Mouse (Mus musculus): ENCODE data around the gene Gm13278. TPM values are rescaled to one million over a fixed set of nuclear protein-coding genes. Genes with fewer than 3 reads are reported as not detected.

Gene Gm13278
- not detected for polyA plus RNA-seq (2014; fragmentation: Illumina TruSeq; extraction: RNeasy Lipid Tissue Mini Kit (QIAGEN cat#74804); ENCODE audit: low read depth, low replicate concordance)

DNA sequence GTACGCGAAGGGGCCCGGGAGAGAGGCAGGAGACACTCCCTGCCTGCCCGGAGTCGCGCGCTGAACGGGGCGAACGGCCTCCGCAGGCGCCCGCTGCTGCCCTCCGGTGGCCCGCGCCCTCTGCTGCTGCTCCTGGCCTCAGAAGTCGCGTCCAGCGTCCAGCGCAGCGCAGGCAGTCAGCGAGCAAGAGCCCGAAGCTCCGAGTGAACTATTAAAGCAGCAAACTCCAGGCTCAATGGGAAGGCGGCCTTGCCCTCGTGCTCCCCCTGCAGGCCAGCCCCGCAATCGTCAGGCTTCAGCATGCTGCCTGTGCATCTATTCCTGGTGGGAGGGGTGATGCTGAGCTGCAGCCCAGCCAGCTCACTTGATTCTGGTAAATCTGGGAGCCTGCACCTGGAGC is at the start of gene Gm13278:
Gene Gm13278, plus strand, starts transcription at position 301 of the 400 bp plus-strand sequence.

GRCm38 (mm10) chr4:88754818-88755340 is 36.5 kb upstream of the Gm13278 start, which contains the start of gene Gm13271:
TSS of gene Gm13271 (plus strand) at chr4:88754868.

GRCm38 (mm10) chr4:88759610-88760268 is 31.6 kb upstream of the Gm13278 start, which contains the start of gene Gm13283:
TSS of gene Gm13283 (plus strand) at chr4:88760119.

GRCm38 (mm10) chr4:88773534-88773933 is 17.8 kb upstream of the Gm13278 start, which contains the start of gene Gm13290:
TSS of gene Gm13290 (plus strand) at chr4:88773834.

DNA sequence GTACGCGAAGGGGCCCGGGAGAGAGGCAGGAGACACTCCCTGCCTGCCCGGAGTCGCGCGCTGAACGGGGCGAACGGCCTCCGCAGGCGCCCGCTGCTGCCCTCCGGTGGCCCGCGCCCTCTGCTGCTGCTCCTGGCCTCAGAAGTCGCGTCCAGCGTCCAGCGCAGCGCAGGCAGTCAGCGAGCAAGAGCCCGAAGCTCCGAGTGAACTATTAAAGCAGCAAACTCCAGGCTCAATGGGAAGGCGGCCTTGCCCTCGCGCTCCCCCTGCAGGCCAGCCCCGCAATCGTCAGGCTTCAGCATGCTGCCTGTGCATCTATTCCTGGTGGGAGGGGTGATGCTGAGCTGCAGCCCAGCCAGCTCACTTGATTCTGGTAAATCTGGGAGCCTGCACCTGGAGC is 14.7 kb upstream of the Gm13278 start, which contains the start of gene Gm13289:
Gene Gm13289, plus strand, starts transcription at position 301 of the 400 bp plus-strand sequence.

DNA sequence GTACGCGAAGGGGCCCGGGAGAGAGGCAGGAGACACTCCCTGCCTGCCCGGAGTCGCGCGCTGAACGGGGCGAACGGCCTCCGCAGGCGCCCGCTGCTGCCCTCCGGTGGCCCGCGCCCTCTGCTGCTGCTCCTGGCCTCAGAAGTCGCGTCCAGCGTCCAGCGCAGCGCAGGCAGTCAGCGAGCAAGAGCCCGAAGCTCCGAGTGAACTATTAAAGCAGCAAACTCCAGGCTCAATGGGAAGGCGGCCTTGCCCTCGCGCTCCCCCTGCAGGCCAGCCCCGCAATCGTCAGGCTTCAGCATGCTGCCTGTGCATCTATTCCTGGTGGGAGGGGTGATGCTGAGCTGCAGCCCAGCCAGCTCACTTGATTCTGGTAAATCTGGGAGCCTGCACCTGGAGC is 11.8 kb upstream of the Gm13278 start, which contains the start of gene Gm13272:
Gene Gm13272, plus strand, starts transcription at position 301 of the 400 bp plus-strand sequence.

GRCm38 (mm10) chr4:88781831-88782230 is 9.5 kb upstream of the Gm13278 start, which contains the start of gene Ifnz:
TSS of gene Ifnz (plus strand) at chr4:88782131.

DNA sequence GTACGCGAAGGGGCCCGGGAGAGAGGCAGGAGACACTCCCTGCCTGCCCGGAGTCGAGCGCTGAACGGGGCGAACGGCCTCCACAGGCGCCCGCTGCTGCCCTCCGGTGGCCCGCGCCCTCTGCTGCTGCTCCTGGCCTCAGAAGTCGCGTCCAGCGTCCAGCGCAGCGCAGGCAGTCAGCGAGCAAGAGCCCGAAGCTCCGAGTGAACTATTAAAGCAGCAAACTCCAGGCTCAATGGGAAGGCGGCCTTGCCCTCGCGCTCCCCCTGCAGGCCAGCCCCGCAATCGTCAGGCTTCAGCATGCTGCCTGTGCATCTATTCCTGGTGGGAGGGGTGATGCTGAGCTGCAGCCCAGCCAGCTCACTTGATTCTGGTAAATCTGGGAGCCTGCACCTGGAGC is 5.9 kb upstream of the Gm13278 start, which contains the start of gene Gm13276:
Gene Gm13276, plus strand, starts transcription at position 301 of the 400 bp plus-strand sequence.

GRCm38 (mm10) chr4:88788402-88788801 is 2.9 kb upstream of the Gm13278 start, which contains the start of gene Gm13277:
TSS of gene Gm13277 (plus strand) at chr4:88788632.

DNA sequence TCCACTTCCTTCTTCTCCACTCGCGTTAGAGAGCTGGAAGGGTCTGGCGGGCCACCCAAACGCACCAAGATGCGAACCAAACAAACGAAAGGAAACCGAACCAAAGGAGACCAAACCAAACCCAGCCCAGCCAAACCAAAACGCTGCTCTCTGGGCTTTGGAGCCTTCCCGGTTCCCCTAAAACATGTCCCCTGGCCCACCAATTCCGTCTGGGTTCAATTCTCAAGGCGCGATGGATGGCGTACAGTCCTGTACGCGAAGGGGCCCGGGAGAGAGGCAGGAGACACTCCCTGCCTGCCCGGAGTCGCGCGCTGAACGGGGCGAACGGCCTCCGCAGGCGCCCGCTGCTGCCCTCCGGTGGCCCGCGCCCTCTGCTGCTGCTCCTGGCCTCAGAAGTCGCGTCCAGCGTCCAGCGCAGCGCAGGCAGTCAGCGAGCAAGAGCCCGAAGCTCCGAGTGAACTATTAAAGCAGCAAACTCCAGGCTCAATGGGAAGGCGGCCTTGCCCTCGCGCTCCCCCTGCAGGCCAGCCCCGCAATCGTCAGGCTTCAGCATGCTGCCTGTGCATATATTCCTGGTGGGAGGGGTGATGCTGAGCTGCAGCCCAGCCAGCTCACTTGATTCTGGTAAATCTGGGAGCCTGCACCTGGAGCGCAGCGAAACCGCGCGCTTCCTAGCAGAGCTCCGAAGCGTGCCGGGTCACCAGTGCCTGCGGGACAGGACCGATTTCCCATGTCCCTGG is 2.8 kb downstream of the Gm13278 start, which contains the start of gene Gm13275:
Gene Gm13275, plus strand, starts transcription at position 552 of the 740 bp plus-strand sequence.

DNA sequence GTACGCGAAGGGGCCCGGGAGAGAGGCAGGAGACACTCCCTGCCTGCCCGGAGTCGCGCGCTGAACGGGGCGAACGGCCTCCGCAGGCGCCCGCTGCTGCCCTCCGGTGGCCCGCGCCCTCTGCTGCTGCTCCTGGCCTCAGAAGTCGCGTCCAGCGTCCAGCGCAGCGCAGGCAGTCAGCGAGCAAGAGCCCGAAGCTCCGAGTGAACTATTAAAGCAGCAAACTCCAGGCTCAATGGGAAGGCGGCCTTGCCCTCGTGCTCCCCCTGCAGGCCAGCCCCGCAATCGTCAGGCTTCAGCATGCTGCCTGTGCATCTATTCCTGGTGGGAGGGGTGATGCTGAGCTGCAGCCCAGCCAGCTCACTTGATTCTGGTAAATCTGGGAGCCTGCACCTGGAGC is 5.7 kb downstream of the Gm13278 start, which contains the start of gene Gm13279:
Gene Gm13279, plus strand, starts transcription at position 301 of the 400 bp plus-strand sequence.

GRCm38 (mm10) chr4:88799365-88799764 is 8.0 kb downstream of the Gm13278 start, which contains the start of gene Gm13285:
TSS of gene Gm13285 (plus strand) at chr4:88799665.

DNA sequence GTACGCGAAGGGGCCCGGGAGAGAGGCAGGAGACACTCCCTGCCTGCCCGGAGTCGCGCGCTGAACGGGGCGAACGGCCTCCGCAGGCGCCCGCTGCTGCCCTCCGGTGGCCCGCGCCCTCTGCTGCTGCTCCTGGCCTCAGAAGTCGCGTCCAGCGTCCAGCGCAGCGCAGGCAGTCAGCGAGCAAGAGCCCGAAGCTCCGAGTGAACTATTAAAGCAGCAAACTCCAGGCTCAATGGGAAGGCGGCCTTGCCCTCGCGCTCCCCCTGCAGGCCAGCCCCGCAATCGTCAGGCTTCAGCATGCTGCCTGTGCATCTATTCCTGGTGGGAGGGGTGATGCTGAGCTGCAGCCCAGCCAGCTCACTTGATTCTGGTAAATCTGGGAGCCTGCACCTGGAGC is 11.6 kb downstream of the Gm13278 start, which contains the start of gene Gm13287:
Gene Gm13287, plus strand, starts transcription at position 301 of the 400 bp plus-strand sequence.

GRCm38 (mm10) chr4:88805231-88805630 is 13.9 kb downstream of the Gm13278 start, which contains the start of gene Gm13288:
TSS of gene Gm13288 (plus strand) at chr4:88805531.

GRCm38 (mm10) chr4:88815928-88816327 is 24.6 kb downstream of the Gm13278 start, which contains the start of gene Ifna7:
TSS of gene Ifna7 (plus strand) at chr4:88816228.

GRCm38 (mm10) chr4:88819659-88820058 is 28.3 kb downstream of the Gm13278 start, which contains the start of gene Ifna11:
TSS of gene Ifna11 (plus strand) at chr4:88819959.

DNA sequence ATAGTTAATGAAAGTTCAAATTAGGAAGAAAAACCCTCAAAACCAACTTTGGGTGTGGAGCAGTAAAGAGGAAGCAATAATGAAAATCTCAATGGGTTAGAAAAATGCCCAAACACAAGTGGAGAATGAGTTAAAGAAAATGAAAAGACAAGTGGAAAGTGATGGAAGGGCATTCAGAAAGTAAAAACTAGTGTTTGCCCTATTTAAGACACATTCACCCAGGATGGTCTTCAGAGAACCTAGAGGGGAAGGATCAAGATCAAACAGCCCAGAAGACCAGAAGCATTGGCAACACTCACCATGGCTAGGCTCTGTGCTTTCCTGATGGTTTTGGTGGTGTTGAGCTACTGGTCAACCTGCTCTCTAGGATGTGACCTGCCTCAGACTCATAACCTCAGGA is 35.8 kb downstream of the Gm13278 start, which contains the start of gene Ifna6:
Gene Ifna6, plus strand, starts transcription at position 301 of the 400 bp plus-strand sequence.

DNA sequence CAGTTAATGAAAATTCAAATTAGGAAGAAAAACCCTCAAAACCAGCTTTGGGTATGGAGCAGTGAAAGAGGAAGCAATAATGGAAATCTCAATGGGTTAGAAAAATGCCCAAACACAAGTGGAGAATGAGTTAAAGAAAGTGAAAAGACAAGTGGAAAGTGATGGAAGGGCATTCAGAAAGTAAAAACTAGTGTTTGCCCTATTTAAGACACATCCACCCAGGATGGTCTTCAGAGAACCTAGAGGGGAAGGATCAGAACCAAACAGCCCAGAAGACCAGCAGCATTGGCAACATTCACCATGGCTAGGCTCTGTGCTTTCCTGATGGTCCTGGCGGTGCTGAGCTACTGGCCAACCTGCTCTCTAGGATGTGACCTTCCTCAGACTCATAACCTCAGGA is 43.9 kb downstream of the Gm13278 start, which contains the start of gene Ifna5:
Gene Ifna5, plus strand, starts transcription at position 301 of the 400 bp plus-strand sequence.

GRCm38 (mm10) chr4:88841438-88841911 is 50.1 kb downstream of the Gm13278 start, which contains the start of gene Ifna4:
TSS of gene Ifna4 (plus strand) at chr4:88841861.

Measured in adipose tissue, adult 10 weeks (tissue).